Mouse (Mus musculus) CD4-positive, CD25-positive, alpha-beta regulatory T cell, adult 4 months (primary cell): ENCODE results near the gene Itga7. TPM values are rescaled to one million over a fixed set of nuclear protein-coding genes. Genes with fewer than 3 reads are reported as not detected.
A peak's percentile ranks its signal among the peaks of the same experiment; 100 is the strongest.

Experiments used
- ATAC-seq: one replicate; pipeline ENCODE4 v1.8.0; 2017
- polyA plus RNA-seq, 2 experiments: library from polyadenylated mRNA; unstranded; fragments of 100-300 nt; shearing (Covaris generic); gene quantifications; one replicate each; pipeline ENCODE4 v1.2.1; 2017

Gene Itga7
- 1 to 10 TPM; 2.9 to 3.1 TPM for polyA plus RNA-seq

DNA sequence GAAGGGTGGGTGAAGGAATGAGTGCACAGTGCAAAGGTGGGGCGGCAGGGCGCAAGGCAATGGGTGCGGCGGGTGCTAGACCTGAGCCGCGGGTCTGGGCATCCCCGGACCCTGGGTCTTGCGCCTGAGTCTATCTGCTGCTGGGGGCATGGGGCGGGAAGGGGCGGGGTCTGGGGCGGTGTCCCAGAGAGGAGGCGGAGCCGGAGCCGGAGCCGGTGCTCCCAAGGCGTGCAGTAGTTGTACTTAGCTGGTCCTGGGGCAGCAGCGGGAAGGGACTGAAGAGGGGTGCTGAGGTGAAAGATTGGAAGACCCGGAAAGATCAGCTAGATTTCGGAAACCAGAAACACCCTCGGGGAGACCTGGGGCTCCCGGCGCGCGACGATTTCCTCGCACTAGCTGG, at the start of gene Itga7:
Gene Itga7, plus strand, starts transcription at position 245 of the 400 bp plus-strand sequence.
- peak; percentile 45 for ATAC-seq

GRCm38 (mm10) chr10:128888941-128889827, 44.4 kb upstream of the Itga7 start:
- no peak for ATAC-seq

DNA sequence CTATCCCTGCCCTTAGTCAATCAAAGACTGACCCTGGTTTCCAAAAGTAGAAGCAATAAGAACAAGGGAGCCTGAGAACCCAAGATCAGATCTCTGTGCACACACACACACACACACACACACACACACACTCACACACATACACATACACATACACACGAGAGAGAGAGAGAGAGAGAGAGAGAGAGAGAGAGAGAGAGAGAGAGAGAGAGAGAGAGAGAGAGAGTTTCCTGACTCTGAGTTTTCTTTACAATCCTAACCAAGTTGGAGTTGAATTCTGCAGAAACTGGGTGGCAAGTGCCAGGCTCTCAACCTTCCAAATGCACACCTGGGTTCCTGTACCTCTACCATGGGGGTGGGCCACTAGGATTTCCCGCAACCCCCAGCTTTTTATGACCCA, 43.8 kb upstream of the Itga7 start:
- ATAC-seq = no peak

- ATAC-seq = peak; percentile 16
These were observed 43.0 kb upstream of the Itga7 start for GRCm38 (mm10) chr10:128890383-128891295.

DNA sequence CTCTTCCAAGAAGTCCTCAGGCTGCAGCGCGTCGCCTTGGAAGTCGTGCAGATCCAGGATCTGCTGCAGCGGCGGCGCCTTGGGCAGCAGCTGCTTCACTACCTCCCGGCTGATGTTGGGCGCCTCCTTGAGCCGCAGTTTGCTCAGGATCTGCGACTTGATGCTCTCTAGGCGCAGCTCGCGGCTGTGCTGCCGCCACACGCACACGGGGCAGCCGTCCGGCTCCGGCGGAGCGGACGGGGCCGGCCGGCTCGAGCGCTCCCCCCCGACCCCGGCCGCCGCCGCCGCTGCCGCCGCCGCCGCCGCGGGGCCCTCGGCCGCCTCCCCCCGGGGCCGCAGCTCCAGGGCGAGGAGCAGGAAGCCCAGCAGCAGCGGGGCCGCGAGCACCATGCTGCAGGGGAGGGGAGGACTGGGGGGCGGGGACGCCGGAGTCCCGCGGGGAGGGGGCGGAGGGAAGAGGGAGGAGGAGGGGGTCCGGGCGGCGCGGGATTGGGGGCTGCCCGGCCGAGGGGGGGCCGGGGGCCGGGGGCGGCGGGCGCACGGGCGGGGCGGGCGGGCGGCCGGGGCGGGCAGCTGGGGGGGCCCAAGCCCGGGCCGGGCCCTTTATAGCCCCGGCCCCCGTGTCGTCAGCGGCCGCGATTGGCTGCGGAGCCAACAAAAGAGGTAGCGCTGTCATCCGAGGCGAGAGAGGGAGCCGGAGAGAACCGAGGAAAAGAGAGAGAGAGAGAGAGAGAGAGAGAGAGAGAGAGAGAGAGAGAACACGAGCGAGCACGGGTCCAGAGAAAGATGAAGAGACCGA, 42.1 kb upstream of the Itga7 start, which contains the start of gene Gdf11:
Gene Gdf11, minus strand, starts transcription at position 423 of the 799 bp plus-strand sequence.
- ATAC-seq = peak; percentile 55

DNA sequence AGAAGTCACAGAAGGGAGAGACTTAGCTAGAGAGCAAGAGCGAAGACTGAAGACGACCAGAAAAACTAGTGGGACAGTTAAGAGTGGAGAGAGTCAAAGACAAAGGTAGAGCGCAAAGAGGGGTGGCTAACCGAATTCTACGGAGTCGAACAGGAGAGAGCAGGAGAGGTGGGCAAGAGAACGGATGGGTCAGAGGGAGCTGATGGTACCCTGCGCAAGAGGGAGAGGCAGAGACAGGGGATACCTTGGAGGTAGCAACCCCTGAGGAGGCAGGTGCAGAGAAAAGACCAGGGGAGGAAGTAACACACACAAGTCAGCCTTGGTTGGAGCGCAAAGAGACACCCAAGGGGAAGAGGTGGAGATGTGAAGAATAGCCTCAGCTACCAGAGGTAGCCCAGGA, 41.4 kb upstream of the Itga7 start:
- ATAC-seq = peak; percentile 26

DNA sequence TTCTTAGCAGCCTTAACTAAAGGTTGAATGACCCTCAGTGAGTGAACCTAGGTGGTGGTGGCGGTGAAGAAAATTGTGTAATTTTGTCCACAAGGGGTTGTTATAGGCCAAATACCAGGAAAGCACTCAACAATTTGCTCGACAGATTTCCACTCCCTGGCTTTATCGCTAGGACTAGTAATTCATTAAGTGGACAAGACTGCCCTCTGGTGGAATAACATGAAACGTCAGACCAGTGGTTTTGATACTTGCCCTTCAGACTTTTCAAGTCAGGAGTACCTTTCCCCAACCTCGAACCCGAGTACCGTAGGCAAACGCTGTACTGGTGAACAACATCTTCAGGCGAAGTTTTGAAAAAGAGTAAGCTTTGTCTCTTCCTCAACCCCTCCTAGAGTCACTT, 38.2 kb upstream of the Itga7 start:
- ATAC-seq = peak; percentile 66

- no peak for ATAC-seq
These were observed 37.5 kb upstream of the Itga7 start for GRCm38 (mm10) chr10:128895952-128896693.

DNA sequence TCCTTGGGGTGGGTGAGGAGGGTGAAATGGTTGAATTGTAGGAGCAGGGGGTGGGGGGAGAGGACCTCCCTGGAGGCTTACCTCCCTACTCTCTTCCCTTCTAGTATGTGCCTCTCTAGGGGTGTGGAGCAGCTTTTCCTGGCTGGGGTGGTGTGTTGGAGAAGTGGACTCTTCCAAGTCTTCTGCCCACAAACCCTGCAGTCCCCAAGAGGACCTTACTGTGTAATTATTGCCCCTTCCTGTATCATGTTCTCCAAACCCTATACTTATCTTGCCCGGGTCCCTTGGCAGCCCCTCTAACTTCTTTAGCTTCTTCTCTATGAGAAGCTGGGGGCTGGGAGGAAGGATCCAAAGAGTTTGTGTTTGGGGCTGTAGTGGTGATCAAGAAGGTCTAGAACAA, 36.8 kb upstream of the Itga7 start:
- ATAC-seq = no peak

DNA sequence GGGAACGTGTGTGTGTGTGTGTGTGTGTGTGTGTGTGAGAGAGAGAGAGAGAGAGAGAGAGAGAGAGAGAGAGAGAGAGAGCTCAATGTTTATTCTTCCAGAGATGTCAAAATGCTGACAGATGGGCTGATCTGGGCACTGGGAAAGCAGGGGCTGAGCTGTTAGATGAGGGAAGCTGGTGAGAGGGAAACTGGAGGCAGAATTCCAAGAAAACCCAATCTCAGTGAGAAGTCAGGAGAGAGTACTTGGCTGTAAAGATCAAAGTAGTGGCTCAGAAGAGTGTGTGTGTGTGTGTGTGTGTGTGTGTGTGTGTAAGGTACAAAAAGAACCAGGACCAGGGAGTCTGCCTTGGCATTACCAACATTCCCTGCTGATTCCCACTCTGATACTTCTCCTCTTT, 36.1 kb upstream of the Itga7 start:
- ATAC-seq = no peak

GRCm38 (mm10) chr10:128899759-128900490, 33.7 kb upstream of the Itga7 start:
- ATAC-seq = no peak

DNA sequence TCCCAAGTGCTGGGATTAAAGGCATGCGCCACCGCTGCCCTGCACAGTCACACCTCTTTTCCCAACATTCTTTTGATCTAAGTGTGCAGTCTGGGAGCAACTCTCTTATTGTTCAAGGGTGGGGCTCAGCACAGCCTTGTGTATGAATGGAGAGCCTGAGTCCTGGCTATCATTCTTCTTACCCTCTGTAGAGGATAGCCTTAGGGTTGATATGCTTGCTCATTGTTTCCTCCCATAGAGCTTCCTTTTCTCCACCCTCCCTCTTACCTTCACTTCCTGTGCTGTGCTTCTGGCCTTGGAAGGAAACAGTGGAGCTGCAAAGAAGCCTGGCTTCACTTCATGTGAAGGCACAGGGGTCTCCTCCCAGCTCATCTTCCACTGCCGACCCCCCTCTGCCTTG, 32.9 kb upstream of the Itga7 start, which contains the start of gene Cd63:
Gene Cd63, plus strand, starts transcription at position 292 of the 400 bp plus-strand sequence.
- peak; percentile 29 for ATAC-seq

- no peak for ATAC-seq
These were observed 32.2 kb upstream of the Itga7 start for GRCm38 (mm10) chr10:128901409-128901808.

- peak; percentile 63 for ATAC-seq
These were observed 31.1 kb upstream of the Itga7 start for GRCm38 (mm10) chr10:128902409-128902988.

DNA sequence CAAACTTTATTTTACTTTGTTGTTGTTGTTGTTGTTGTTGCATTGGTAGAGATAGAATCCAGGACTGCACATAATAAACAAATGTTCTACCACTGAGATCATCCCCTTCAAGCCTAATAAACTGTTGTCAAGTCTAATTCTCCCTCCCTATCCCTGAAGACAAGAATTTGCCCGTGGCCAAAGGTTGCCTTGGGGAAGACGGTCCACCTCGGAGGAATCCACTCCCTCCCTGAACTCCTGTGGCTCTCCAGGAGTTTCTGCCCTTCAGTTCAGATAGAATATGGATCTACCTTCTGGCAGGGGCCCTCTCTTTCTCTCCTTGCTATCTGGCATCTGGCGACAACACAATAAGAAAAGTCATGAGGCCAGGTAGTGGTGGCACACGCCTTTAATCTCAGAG, 28.8 kb upstream of the Itga7 start:
- no peak for ATAC-seq

- ATAC-seq = no peak
These were observed 24.7 kb upstream of the Itga7 start for GRCm38 (mm10) chr10:128908778-128909448.

DNA sequence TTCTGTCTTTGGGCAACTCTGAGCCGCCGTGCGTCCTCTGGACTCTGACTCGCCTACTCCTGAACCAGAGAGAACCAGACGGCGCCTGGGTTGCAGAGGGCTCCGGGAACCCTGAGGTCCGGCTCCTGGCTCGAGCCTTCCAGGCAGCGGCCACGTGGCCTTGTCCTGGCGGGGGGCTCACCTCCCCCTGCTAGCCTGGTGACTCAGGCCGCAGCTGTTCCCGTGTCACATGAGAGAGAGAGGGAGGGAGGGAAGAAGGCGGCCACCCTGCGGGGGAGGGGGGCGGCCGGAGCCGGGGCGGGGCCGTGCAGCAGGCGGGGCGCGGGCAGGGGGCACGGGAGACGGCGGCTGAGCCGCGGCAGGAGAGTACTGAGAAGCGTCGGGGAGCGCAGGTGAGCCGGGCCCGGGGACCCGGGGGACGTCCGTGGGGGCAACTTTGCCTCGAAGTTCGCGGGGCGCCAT, 24.0 kb upstream of the Itga7 start:
- ATAC-seq = no peak

GRCm38 (mm10) chr10:128910066-128910841, 23.4 kb upstream of the Itga7 start:
- no peak for ATAC-seq

DNA sequence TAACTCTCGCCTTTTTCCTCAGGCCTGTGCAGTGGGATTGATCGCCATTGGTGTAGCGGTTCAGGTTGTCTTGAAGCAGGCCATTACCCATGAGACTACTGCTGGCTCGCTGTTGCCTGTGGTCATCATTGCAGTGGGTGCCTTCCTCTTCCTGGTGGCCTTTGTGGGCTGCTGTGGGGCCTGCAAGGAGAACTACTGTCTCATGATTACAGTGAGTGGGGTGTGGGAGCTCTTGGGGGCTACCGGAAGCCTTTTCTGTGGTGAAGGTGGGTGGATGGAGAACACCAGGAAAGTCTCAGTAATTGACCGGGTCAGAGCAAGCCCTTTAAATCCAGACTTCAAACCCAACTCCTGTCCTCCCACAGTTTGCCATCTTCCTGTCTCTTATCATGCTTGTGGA, 22.2 kb upstream of the Itga7 start:
- no peak for ATAC-seq
